Mouse (Mus musculus) heart, embryonic 14.5 days (tissue): ENCODE results near the gene Jagn1. TPM values are rescaled to one million over a fixed set of nuclear protein-coding genes. Genes with fewer than 3 reads are reported as not detected.

ENCODE experiments used
- ATAC-seq: fragments of 200-750 bp; cut with Nextera tagmentation; 2 replicates; pipeline ENCODE4 v1.8.0; 2017; ENCODE audit warnings: low read depth, moderate TSS enrichment; ENCODE audit not compliant: insufficient number of reproducible peaks, insufficient read depth, low FRiP score
- H3K27ac ChIP-seq, 2 experiments: fragments of 200-500 bp in 1 of 2; fragments of 300-500 bp in 1 of 2; sonication (generic) in 1 of 2; replicated peaks in 1 of 2; 2 replicates each; pipeline ENCODE4 v1.5.1; 2012 to 2014; ENCODE audit warnings: low read depth in 2 of 2, low read length in 2 of 2, control low read depth in 1 of 2, mild to moderate bottlenecking in 1 of 2, mixed read lengths in 1 of 2; ENCODE audit not compliant: control insufficient read depth in 1 of 2, insufficient read depth in 1 of 2
- H3K27me3 ChIP-seq: fragments of 300-500 bp; sonication (generic); 2 replicates; pipeline ENCODE4 v1.6.1; 2014; ENCODE audit warnings: mild to moderate bottlenecking, low read length, control low read depth; ENCODE audit not compliant: control insufficient read depth, insufficient read depth
- H3K36me3 ChIP-seq: fragments of 300-500 bp; sonication (generic); 2 replicates; pipeline ENCODE4 v1.6.1; 2014; ENCODE audit warnings: mild to moderate bottlenecking, control low read depth, low read length, mixed read lengths; ENCODE audit not compliant: control insufficient read depth, insufficient read depth
- H3K4me1 ChIP-seq, 2 experiments: fragments of 200-500 bp in 1 of 2; fragments of 300-500 bp in 1 of 2; sonication (generic) in 1 of 2; 2 replicates each; pipeline ENCODE4 v1.6.1; 2012 to 2014; ENCODE audit warnings: low read length in 2 of 2, control low read depth in 1 of 2, mixed read lengths in 1 of 2; ENCODE audit not compliant: control insufficient read depth in 2 of 2, insufficient read depth in 2 of 2
- H3K4me2 ChIP-seq: fragments of 300-500 bp; sonication (generic); 2 replicates; pipeline ENCODE4 v1.6.1; 2014; ENCODE audit warnings: mild to moderate bottlenecking, low read length
- H3K4me3 ChIP-seq, 2 experiments: fragments of 200-500 bp in 1 of 2; fragments of 300-500 bp in 1 of 2; sonication (generic) in 1 of 2; 2 replicates each; pipeline ENCODE4 v1.5.1; 2012 to 2014; ENCODE audit warnings: low read length in 2 of 2, mild to moderate bottlenecking in 2 of 2, control low read depth in 1 of 2, low read depth in 1 of 2, moderate library complexity in 1 of 2; ENCODE audit not compliant: control insufficient read depth in 1 of 2, insufficient read depth in 1 of 2
- H3K9ac ChIP-seq: fragments of 300-500 bp; sonication (generic); 2 replicates; pipeline ENCODE4 v1.6.1; 2014; ENCODE audit warnings: mild to moderate bottlenecking, low read length
- H3K9me3 ChIP-seq: fragments of 300-500 bp; sonication (generic); 2 replicates; pipeline ENCODE4 v1.6.1; 2016; ENCODE audit warnings: low read length, control low read depth; ENCODE audit not compliant: control insufficient read depth
- WGBS: fragments of 180-500 bp; shearing (Covaris S2); extraction: QIAGEN DNeasy Blood & Tissue Kit; methylation state at CpG from one replicate; pipeline ENCODE4 v1.1.7; 2014; 5-methylcytosine and 5-hydroxymethylcytosine counted together
- polyA plus RNA-seq: library from polyadenylated mRNA; unstranded; fragments of >200 nt; fragmentation: Nextera tagmentation; extraction: Ambion mirVana; gene quantifications from 2 replicates; pipeline ENCODE4 v1.2.1, GENCODE M21; 2014

The Jagn1 gene
- polyA plus RNA-seq, 1 experiment from 2014 or later: 54.2 TPM

DNA sequence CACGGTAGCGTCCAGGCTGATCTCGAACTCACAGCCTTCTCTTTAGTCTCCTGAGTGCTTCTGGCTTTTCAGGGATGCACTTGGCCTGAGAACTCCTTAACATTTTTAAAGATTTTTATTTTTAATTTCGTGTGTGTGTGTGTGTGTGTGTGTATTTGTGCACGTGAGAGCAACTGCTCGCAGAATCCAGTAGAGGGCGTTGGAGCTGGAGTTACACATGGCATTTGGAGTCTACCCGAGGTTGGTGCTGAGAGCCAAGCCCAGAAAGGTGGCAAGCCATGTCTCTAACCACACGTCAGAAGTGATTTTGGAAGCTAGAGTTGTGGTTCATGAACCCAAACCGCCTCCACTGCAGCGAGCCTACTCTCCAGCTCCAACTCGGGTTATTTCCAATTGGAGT lies 722 bp downstream of the Jagn1 start:
- WGBS: 44% methylated on average over 12 of the region's 12 CpGs
- Histone ChIP-seq H3K4me1 (peaks cover 7 to 11% of the 10 kb centered on the region in 2 experiments; a peak in 3 of 4 replicates), H3K27me3 (no peaks in the 10 kb centered on the region), H3K4me3 (peak overlapping the region; percentile 86 to 96), H3K36me3 (peaks cover 24% of the 10 kb centered on the region), H3K27ac (no peak overlapping the region), H3K9me3 (no peaks in the 10 kb centered on the region), H3K4me2 (peak overlapping the region; percentile 85), H3K9ac (peak overlapping the region; percentile 92)
- ATAC-seq: no peak

DNA sequence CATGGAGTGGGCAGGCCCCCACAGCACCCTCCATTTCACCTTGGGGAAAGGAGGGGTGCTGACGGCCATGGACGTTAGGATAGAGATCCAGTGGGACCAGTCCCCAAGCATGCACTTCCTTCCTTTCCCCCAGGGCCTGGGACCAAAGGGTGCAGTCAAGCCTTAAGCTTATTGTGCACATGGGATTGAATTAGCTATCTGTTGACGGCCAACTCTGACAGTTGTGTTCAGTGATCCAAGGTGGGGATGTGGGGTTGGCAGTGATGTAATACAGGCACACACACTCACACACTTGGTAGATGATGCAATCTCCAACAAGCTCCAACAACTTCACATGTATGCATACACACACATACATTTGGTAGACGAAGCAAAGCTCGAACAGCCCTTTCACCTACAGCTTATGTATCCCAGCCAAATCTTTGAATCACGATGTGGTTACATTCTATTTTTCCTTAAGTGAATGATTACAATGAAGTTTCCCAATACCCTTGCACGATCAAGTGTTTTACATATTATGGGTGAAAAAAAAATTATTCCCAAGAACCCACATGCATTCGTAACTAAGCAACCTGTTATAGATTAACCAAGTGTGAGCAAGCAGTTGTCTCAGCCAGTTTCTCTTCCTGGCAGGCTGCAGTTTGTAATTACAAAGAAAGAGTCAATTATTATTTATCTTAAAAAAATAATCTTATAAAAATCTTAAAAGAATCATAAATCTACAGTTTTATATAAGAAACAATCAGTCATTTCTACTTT lies 2.0 kb downstream of the Jagn1 start:
- H3K36me3 ChIP-seq: peaks cover 30% of the 10 kb centered on the region
- no peak overlapping the region for H3K4me3 ChIP-seq
- H3K4me2 ChIP-seq: no peak overlapping the region
- H3K9ac ChIP-seq: no peak overlapping the region
- H3K27ac ChIP-seq: no peak overlapping the region
- 89% methylated on average over 6 of the region's 8 CpGs for WGBS
- no peaks in the 10 kb centered on the region for H3K27me3 ChIP-seq
- no peaks in the 10 kb centered on the region for H3K9me3 ChIP-seq
- H3K4me1 ChIP-seq: peaks cover 7 to 11% of the 10 kb centered on the region in 2 experiments; a peak in 3 of 4 replicates
- ATAC-seq: no peak

GRCm38 (mm10) chr6:113447639-113448038 lies 5.3 kb downstream of the Jagn1 start:
- H3K4me1 ChIP-seq: peaks cover 8 to 12% of the 10 kb centered on the region in 2 experiments
- no peaks in the 10 kb centered on the region for H3K27me3 ChIP-seq
- H3K4me3 ChIP-seq: no peak overlapping the region
- no peak overlapping the region for H3K4me2 ChIP-seq
- no peaks in the 10 kb centered on the region for H3K9me3 ChIP-seq
- WGBS: 95% methylated on average over 4 of the region's 4 CpGs
- H3K27ac ChIP-seq: no peak overlapping the region
- ATAC-seq: no peak
- H3K9ac ChIP-seq: no peak overlapping the region
- H3K36me3 ChIP-seq: peaks cover 30% of the 10 kb centered on the region

- Histone ChIP-seq H3K27ac (no peak overlapping the region), H3K4me1 (peaks cover 3 to 5% of the 10 kb centered on the region in 2 experiments), H3K27me3 (no peaks in the 10 kb centered on the region), H3K36me3 (peaks cover 19% of the 10 kb centered on the region), H3K4me3 (no peak overlapping the region), H3K9me3 (no peaks in the 10 kb centered on the region), H3K9ac (no peak overlapping the region), H3K4me2 (no peak overlapping the region)
- ATAC-seq: no peak
- WGBS: 42% methylated on average over 2 of the region's 2 CpGs
Observed at GRCm38 (mm10) chr6:113451839-113452238, 9.5 kb downstream of the Jagn1 start.

GRCm38 (mm10) chr6:113455007-113455406 lies 12.6 kb downstream of the Jagn1 start:
- WGBS: 44% methylated on average over 5 of the region's 5 CpGs
- no peaks in the 10 kb centered on the region for H3K27me3 ChIP-seq
- no peak for ATAC-seq
- H3K4me1 ChIP-seq: peaks cover 3 to 5% of the 10 kb centered on the region in 2 experiments
- H3K36me3 ChIP-seq: no peaks in the 10 kb centered on the region
- no peak overlapping the region for H3K4me3 ChIP-seq
- no peak overlapping the region for H3K9ac ChIP-seq
- H3K9me3 ChIP-seq: no peaks in the 10 kb centered on the region
- no peak overlapping the region for H3K27ac ChIP-seq
- H3K4me2 ChIP-seq: no peak overlapping the region

DNA sequence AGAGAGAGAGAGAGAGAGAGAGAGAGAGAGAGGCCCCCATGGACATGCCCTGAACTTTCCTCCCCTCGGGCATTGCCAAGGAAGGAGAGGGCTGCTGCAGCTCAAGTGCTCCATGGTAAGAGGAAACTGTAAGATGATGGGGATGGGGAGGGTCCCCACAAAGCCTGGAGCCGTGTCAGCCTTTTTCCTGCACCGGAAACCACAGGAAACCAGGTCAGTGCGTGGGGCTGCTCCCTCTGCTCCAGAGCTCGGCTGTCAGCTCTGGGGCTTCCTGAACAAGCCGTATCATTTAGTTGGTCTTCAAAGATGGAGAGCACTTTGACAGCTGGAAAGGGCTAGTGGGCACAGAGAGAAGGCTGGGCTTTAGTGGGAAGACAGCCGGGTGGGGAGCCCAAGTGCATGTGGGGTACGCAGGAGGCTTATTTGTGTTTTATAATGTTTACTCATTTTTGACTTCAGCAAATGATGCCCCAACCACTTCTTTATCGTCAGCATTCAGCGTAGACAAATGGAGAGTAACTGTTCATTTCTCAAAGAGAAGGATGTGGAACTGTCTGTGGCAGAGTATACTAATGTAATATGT lies 15.7 kb downstream of the Jagn1 start, which contains the start of gene Il17re:
TSS of gene Il17re (plus strand) at position 533 of the 583 bp plus-strand sequence.
- Histone ChIP-seq H3K9me3 (no peaks in the 10 kb centered on the region), H3K9ac (no peak within 1 kb of the TSS), H3K4me3 (no peak within 1 kb of the TSS), H3K36me3 (no peaks in the 10 kb centered on the region), H3K4me1 (no peaks in the 10 kb centered on the region; a peak in 1 of 4 replicates), H3K4me2 (no peak within 1 kb of the TSS), H3K27ac (no peak within 1 kb of the TSS), H3K27me3 (no peaks in the 10 kb centered on the region)
- WGBS: 63% methylated on average over 10 of the region's 10 CpGs
- no peak for ATAC-seq

GRCm38 (mm10) chr6:113458635-113459034 lies 16.3 kb downstream of the Jagn1 start:
- H3K36me3 ChIP-seq: no peaks in the 10 kb centered on the region
- no peaks in the 10 kb centered on the region for H3K27me3 ChIP-seq
- H3K4me3 ChIP-seq: no peak overlapping the region
- no peaks in the 10 kb centered on the region; a peak in 1 of 4 replicates for H3K4me1 ChIP-seq
- H3K27ac ChIP-seq: no peak overlapping the region
- no peaks in the 10 kb centered on the region for H3K9me3 ChIP-seq
- H3K9ac ChIP-seq: no peak overlapping the region
- no peak for ATAC-seq
- no peak overlapping the region for H3K4me2 ChIP-seq
- WGBS: 51% methylated on average over 10 of the region's 10 CpGs
